Mouse (Mus musculus): ENCODE data around the gene Kcnip1.

- TF ChIP-seq POLR2A (IDR thresholded peaks at IDR 0.05; ENCODE audit: low read depth, low read length), result no peak
- TF ChIP-seq CTCF (conservative IDR thresholded peaks at IDR 0.05; ENCODE audit: insufficient read depth, insufficient read length, low read depth, low read length), result no peak
Observed at GRCm38 (mm10) chr11:33786572-33786971, 206.4 kb downstream of the Kcnip1 start.
